Mouse (Mus musculus): ENCODE results near the gene Snx20.

Snx20 gene

GRCm38 (mm10) chr8:88604065-88605038, 31.6 kb downstream of the Snx20 start:
- DNase-seq (ENCODE audit: low read depth, low spot score), result no peak

- DNase-seq (ENCODE audit: low read depth, low spot score), result no peak
Measured at GRCm38 (mm10) chr8:88603446-88603989, 32.4 kb downstream of the Snx20 start.

- no peak for DNase-seq (ENCODE audit: low read depth, low spot score)
Measured at GRCm38 (mm10) chr8:88599491-88599890, 36.4 kb downstream of the Snx20 start.

- DNase-seq (ENCODE audit: low read depth, low spot score), result no peak
Measured at GRCm38 (mm10) chr8:88598578-88598977, 37.4 kb downstream of the Snx20 start.

GRCm38 (mm10) chr8:88596042-88596441, 39.9 kb downstream of the Snx20 start:
- DNase-seq (ENCODE audit: low read depth, low spot score), result no peak

GRCm38 (mm10) chr8:88593947-88594346, 42.0 kb downstream of the Snx20 start:
- DNase-seq (ENCODE audit: low read depth, low spot score), result no peak

GRCm38 (mm10) chr8:88590226-88590625, 45.7 kb downstream of the Snx20 start:
- DNase-seq (ENCODE audit: low read depth, low spot score), result no peak

- DNase-seq (ENCODE audit: low read depth, low spot score), result no peak
Measured at GRCm38 (mm10) chr8:88588205-88588889, 47.6 kb downstream of the Snx20 start.

GRCm38 (mm10) chr8:88583863-88584262, 52.1 kb downstream of the Snx20 start:
- no peak for DNase-seq (ENCODE audit: low read depth, low spot score)

GRCm38 (mm10) chr8:88580785-88581184, 55.1 kb downstream of the Snx20 start:
- DNase-seq (ENCODE audit: low read depth, low spot score), result no peak

- no peak for DNase-seq (ENCODE audit: low read depth, low spot score)
Measured at GRCm38 (mm10) chr8:88579668-88580330, 56.1 kb downstream of the Snx20 start.

- DNase-seq (ENCODE audit: low read depth, low spot score), result no peak
Measured at GRCm38 (mm10) chr8:88579246-88579645, 56.7 kb downstream of the Snx20 start.

- DNase-seq (ENCODE audit: low read depth, low spot score), result no peak
Measured at GRCm38 (mm10) chr8:88578413-88579175, 57.3 kb downstream of the Snx20 start.

GRCm38 (mm10) chr8:88577666-88578065, 58.3 kb downstream of the Snx20 start:
- DNase-seq (ENCODE audit: low read depth, low spot score), result no peak
